In genomic region chr17:43824781-43825410, GRCm38 (mm10) we compare ENCODE assay signal across 32 mouse cellular contexts. TPM values are rescaled to one million over a fixed set of nuclear protein-coding genes. Genes with fewer than 3 reads are reported as not detected.
DNase-seq lines count a peak whose midpoint lies in the region; ATAC-seq lines count a peak whose summit lies in the region.
"Had no signal": no experiment of that assay in that cellular context is flagged by ENCODE, and none has a peak within 500 bp of the region (broad histone marks: within the 10 kb centered on the region; RNA-seq: fewer than 3 reads in every experiment).

No protein-coding gene starts in this region.

- 70% methylated on average over 10 of the region's 10 CpGs for WGBS in heart, embryonic 11.5 days (ENCODE audit: insufficient replicate concordance)
- 88% methylated on average over 8 of the region's 10 CpGs for WGBS in hindbrain, embryonic 16.5 days

- peak overlapping the region; percentile 50 for H3K27ac ChIP-seq in heart, embryonic 11.5 days (ENCODE audit: low read depth, low read length)
- no peak overlapping the region for H3K27ac ChIP-seq in hindbrain, embryonic 16.5 days (ENCODE audit: low read depth, low read length)
- H3K27ac ChIP-seq: embryonic facial prominence, embryonic 13.5 days; forebrain, embryonic 10.5 days; forebrain, embryonic 15.5 days; gastrocnemius, adult 2 months; hindbrain, embryonic 12.5 days; liver, embryonic 12.5 days; midbrain, embryonic 12.5 days; neural tube, embryonic 12.5 days had no signal

- peaks cover 5% of the 10 kb centered on the region; the same call in 1 of the 2 replicates for H3K4me1 ChIP-seq in heart, embryonic 11.5 days (ENCODE audit: control insufficient read depth, insufficient read depth, low read length)
- H3K4me1 ChIP-seq in hindbrain, embryonic 16.5 days (ENCODE audit: control insufficient read depth, insufficient read depth, low read depth, low read length) = peaks cover 4% of the 10 kb centered on the region
- H3K4me1 ChIP-seq: embryonic facial prominence, embryonic 13.5 days; forebrain, embryonic 15.5 days; liver, embryonic 12.5 days; megakaryocyte, embryonic 14.5 days; midbrain, embryonic 12.5 days; neural tube, embryonic 12.5 days had no signal

- no peaks in the 10 kb centered on the region for H3K36me3 ChIP-seq in heart, embryonic 11.5 days (ENCODE audit: control insufficient read depth, insufficient read depth, low read length)
- no peaks in the 10 kb centered on the region for H3K36me3 ChIP-seq in hindbrain, embryonic 16.5 days (ENCODE audit: control insufficient read depth, insufficient read depth, low read length)
- H3K36me3 ChIP-seq: embryonic facial prominence, embryonic 13.5 days; forebrain, embryonic 10.5 days; forebrain, embryonic 15.5 days; G1E; hindbrain, embryonic 12.5 days; liver, embryonic 12.5 days; midbrain, embryonic 12.5 days; neural tube, embryonic 12.5 days had no signal

- no peak overlapping the region for H3K4me3 ChIP-seq in heart, embryonic 11.5 days (ENCODE audit: low read depth, low read length)
- no peak overlapping the region for H3K4me3 ChIP-seq in hindbrain, embryonic 16.5 days (ENCODE audit: low read length)
- H3K4me3 ChIP-seq: embryonic facial prominence, embryonic 13.5 days; forebrain, embryonic 10.5 days; forebrain, embryonic 15.5 days; gastrocnemius, adult 2 months; hindbrain, embryonic 12.5 days; liver, embryonic 12.5 days; megakaryocyte, embryonic 14.5 days; midbrain, embryonic 12.5 days; myocyte; neural tube, embryonic 12.5 days had no signal

- H3K9me3 ChIP-seq in heart, embryonic 11.5 days (replicated peaks; ENCODE audit: control insufficient read depth, low read length) = no peaks in the 10 kb centered on the region
- H3K9me3 ChIP-seq in hindbrain, embryonic 16.5 days (ENCODE audit: control insufficient read depth, low read length) = no peaks in the 10 kb centered on the region
- H3K9me3 ChIP-seq: embryonic facial prominence, embryonic 13.5 days; forebrain, embryonic 10.5 days; forebrain, embryonic 15.5 days; hindbrain, embryonic 12.5 days; liver, embryonic 12.5 days; megakaryocyte, embryonic 14.5 days; midbrain, embryonic 12.5 days; neural tube, embryonic 12.5 days had no signal

- H3K27me3 ChIP-seq in heart, embryonic 11.5 days (ENCODE audit: control insufficient read depth, insufficient read depth, low read length) = no peaks in the 10 kb centered on the region
- H3K27me3 ChIP-seq in hindbrain, embryonic 16.5 days (replicated peaks; ENCODE audit: control insufficient read depth, insufficient read depth, low read length) = no peaks in the 10 kb centered on the region
- H3K27me3 ChIP-seq: embryonic facial prominence, embryonic 13.5 days; forebrain, embryonic 15.5 days; hindbrain, embryonic 12.5 days; liver, embryonic 12.5 days; megakaryocyte, embryonic 14.5 days; midbrain, embryonic 12.5 days; neural tube, embryonic 12.5 days had no signal

- H3K9ac ChIP-seq in heart, embryonic 11.5 days (ENCODE audit: low read depth, low read length) = no peak overlapping the region
- H3K9ac ChIP-seq in hindbrain, embryonic 16.5 days (ENCODE audit: low read depth, low read length) = no peak overlapping the region
- H3K9ac ChIP-seq: embryonic facial prominence, embryonic 13.5 days; forebrain, embryonic 15.5 days; hindbrain, embryonic 12.5 days; liver, embryonic 12.5 days; liver, postnatal 0 days; midbrain, embryonic 12.5 days; neural tube, embryonic 12.5 days had no signal

- DNase-seq in heart, postnatal 14 days = no peak
- DNase-seq in ES-CJ7 (ENCODE audit: low read depth, low spot score) (peak; percentile 84), ZHBTc4 (ENCODE audit: low read depth, low spot score) (peak; percentile 86)
- peak; percentile 29 for DNase-seq in heart, postnatal 4 days
- DNase-seq in urinary bladder, postnatal 14 days (ENCODE audit: low spot score) = no peak
- DNase-seq: adrenal gland, postnatal 14 days; cerebellum, adult 11 months; cerebellum, adult 9-11 months; gastrocnemius, adult 2 months; kidney, adult 9 months; kidney, postnatal 10 days; layer of hippocampus, postnatal 36 days; left cerebral cortex, postnatal 4 days; liver, postnatal 0 days; lung, postnatal 4 days; right cerebral cortex, adult 18-20 months; spleen, adult 18-20 months; thymus, postnatal 14 days had no signal

- intact Hi-C loops in heart, postnatal 14 days (cut with DNase I) = no loop called here

- H3K4me2 ChIP-seq in heart, embryonic 11.5 days = no peak overlapping the region
- H3K4me2 ChIP-seq in hindbrain, embryonic 16.5 days (ENCODE audit: low read length) = no peak overlapping the region
- H3K4me2 ChIP-seq: embryonic facial prominence, embryonic 13.5 days; forebrain, embryonic 15.5 days; hindbrain, embryonic 12.5 days; liver, embryonic 12.5 days; midbrain, embryonic 12.5 days; neural tube, embryonic 12.5 days had no signal

- no peak for ATAC-seq in heart, embryonic 11.5 days (replicated peaks; ENCODE audit: insufficient number of reproducible peaks, low FRiP score, low TSS enrichment)
- no peak for ATAC-seq in hindbrain, embryonic 16.5 days
- ATAC-seq: CD4-positive, CD25-positive, alpha-beta regulatory T cell, adult 4 months; forebrain, embryonic 15.5 days; intestine, embryonic 16.5 days; liver, embryonic 12.5 days; liver, postnatal 0 days had no signal

RNA-seq across cellular contexts. Expression of gene Rcan2, which starts 23.7 kb away (rescaled TPM):
- 28.7 and 32.4 TPM in 2 replicates for polyA plus RNA-seq in heart, embryonic 11.5 days (2014; fragmentation: Nextera tagmentation; extraction: Ambion mirVana)
- total RNA-seq in heart, postnatal 14 days (2021) = 100 to 1,000 TPM; 269 TPM
- total RNA-seq in heart, postnatal 4 days (2021) = 100 to 1,000 TPM; 167 to 178 TPM
- 136 and 147 TPM in 2 replicates for polyA plus RNA-seq in hindbrain, embryonic 16.5 days (2015; fragmentation: Nextera tagmentation; extraction: Ambion mirVana)
- polyA plus RNA-seq: CD4-positive, CD25-positive, alpha-beta regulatory T cell, adult 4 months; G1E had no signal

Comparison
In these comparisons a context has a peak if more than half of its experiments do, and no peak if none do; other contexts are left out.
1. DNase-seq: peak in ES-CJ7 (single experiment), ZHBTc4 (single experiment) and heart, postnatal 4 days (single experiment); none in heart, postnatal 14 days (0 of 2) and urinary bladder, postnatal 14 days (single experiment).